Mouse (Mus musculus) CD4-positive, CD25-positive, alpha-beta regulatory T cell, adult 4 months (primary cell): ENCODE measurements around the gene Casz1. TPM values are rescaled to one million over a fixed set of nuclear protein-coding genes. Genes with fewer than 3 reads are reported as not detected.

Experiments used
- ATAC-seq: one replicate; pipeline ENCODE4 v1.8.0; 2017
- polyA plus RNA-seq, 2 experiments: library from polyadenylated mRNA; unstranded; fragments of 100-300 nt; shearing (Covaris generic); gene quantifications; one replicate each; pipeline ENCODE4 v1.2.1; 2017

The Casz1 gene
- polyA plus RNA-seq, 2 experiments from 2014 or later: 1.0 to 1.9 TPM

DNA sequence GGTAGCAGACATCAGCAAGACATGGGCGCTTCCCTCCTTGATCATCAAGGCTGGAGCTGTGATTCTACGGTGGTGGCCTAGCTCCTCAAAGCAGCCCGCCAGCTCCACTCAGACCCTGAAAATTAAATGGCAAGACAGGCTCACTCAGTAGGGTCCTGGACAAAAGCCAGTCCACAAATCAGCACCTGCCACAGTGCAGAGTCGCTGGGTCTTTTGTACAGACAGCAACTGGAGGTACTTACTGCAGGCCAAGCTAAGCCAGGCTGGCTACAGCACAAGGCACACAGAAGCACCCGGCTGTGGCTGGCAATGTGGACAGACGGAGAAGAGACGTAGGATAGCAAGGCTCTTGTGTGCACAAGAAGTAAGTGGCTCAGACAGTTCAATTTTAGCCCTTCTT lies 170.6 kb downstream of the Casz1 start:
- ATAC-seq: no peak

DNA sequence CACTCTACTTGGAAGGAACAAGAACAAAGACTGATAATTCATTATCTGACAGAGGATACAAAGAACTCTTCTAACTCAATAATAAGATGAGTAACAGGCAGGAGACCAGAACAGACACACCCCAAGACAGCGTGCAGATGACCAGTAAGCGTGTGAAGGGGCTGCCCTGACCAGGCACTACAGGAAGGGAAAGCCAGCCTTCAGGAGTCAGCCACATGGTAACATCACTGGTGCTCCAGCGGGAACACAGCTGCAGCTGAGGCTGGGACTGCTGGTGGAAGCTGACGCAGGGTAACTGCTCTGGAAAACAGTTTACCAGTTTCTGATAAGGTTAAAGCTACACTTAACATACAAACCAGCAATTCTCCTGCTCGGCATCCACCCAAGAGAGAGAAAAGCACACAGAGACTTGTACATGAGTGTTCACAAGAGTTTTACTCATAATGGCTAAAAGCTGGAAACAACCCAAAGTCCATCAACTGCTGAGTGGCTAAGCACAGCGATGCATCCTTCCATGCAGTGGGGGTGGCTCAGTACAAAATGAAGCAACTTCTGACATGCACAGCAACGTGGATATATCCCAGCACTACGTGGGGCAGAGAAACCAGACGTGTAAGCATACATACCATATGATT lies 174.1 kb downstream of the Casz1 start:
- ATAC-seq: no peak

DNA sequence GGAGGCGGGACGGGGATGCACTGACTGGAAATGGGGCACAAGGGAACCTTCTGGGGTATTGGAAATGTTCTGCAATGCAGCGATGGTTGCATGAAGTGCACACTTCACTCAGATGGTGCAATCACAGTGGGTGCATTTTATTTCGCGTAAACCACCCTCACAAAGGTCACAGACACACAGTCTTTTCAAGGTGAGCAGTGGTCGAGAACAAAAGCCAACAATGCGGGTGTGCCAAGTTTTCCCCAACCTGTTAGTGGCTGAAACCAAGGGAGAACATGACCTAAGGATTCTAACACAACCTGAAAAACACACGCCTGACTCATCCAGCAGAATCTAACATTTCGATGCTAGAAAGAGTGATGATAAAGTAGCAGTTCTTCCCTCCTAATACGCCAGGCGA lies 174.7 kb downstream of the Casz1 start:
- ATAC-seq: no peak

DNA sequence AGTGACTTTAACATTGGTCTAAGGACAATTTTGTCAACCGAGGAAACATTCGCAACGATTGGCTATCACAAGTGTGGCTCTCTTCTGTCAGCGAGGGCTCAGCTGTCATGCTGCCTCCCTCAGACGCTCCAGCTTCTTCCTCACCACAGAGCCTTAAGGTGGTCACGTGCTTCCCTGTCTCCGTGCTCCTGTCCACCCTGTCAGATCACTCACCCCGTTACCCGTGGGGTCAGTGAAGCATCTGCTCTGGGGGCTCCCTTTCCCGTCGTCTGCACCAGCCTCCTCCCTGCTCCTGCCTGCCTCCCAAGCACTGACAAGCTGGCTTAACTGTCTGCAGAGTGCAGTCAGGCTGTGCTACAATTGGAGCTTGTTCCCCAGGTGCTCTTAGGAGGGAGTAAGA lies 175.6 kb downstream of the Casz1 start:
- no peak for ATAC-seq

DNA sequence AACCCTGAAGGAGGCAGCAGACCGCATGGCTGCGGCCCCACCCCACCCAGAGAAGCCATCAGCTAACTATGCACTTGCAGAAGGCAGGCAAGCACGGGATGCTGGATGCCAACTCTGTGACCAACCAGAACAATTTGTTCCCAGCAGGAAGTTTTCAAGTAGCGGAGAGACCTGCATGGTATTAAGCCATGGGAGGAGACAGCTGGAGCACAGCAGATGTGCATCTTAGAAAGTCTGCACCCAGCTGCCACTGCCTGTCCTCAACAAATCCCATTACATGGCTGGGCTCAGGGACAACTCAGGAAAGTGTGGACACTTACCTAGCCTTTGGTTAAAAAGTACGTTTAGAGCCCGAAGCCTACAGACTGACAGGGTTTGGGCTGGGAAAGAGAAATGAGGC lies 178.0 kb downstream of the Casz1 start:
- ATAC-seq: no peak

DNA sequence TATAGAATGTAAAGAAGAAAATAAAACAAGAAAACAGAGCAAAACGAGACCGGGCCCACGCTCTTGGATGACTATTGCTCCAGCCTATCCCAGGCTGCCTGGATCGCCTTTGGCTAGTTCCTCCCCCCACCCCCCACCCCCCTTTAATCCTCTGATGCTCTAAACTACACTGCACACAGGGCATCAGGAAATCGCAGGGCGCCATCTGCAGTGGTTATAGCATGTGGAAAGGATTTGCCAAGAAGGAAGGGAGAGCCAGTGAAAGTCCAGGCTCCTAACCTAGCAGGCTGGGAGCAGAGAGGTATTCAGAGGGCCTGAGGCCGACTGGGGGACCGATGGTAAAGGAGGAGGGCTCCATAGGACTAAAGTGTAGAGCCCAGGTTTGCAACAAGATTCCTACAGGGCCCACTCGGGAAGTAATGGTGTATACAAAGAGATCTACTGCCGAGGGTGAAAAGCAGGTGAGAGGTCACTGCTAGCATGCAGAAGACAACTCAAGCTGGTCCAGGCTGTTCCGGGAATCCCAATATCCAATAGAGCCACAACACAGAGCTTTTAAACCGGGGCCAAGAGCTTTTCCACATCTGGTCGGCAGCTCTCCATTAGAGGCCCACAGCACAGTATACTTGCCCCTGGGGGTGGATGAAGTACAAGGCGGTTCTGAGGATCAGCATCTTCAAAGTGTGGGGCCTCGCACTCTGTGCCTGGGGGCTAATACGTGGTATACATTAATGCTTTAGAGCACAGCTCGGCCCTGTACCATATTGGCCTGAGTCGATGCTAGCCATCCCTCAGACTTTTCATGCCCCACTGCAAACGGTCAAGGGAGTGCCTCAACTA lies 180.7 kb downstream of the Casz1 start:
- no peak for ATAC-seq

DNA sequence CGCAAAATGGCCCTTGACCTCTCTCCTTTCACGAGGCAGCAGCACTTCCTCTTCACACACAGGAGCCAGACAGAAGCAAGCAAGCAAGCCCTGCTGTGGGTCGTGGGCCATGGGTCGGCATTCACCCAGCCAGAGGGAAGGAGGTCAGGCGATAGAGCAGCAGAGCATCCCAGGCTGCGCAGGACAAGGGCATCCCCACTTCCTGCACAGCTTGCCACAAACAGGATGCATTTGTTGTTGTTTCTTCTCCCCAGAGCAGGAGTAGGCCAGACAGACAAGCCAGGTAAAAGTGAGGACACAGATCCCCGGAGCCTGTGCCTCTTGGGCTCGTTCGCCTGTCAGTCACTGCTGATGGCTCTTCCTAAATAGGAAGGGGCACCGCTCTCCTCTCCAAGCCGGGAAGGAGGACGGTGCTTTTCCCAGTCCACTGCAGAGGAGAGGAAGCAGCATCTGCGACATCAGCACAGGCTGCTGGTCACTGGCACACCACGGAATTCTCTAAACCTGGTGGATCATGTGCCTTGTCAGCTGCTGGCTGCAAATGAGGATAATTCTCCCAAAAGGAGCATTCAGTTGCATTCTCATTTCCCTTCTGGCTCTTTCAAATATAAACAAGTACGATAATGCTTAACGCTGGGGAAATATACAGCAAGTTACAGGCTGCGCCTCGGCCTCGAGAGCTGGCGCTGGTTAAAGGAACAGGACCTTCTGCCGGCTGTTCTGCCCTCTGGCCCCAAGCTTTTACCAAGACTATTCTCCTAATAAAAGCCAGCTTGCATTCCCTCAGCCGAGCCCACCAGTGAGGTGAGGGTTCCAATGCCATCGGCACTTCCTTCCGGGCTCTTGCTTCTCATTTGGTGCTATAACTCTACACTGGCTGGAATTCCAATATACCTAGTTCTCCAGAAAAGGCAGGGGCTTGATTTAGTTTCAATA lies 181.6 kb downstream of the Casz1 start:
- ATAC-seq: no peak

DNA sequence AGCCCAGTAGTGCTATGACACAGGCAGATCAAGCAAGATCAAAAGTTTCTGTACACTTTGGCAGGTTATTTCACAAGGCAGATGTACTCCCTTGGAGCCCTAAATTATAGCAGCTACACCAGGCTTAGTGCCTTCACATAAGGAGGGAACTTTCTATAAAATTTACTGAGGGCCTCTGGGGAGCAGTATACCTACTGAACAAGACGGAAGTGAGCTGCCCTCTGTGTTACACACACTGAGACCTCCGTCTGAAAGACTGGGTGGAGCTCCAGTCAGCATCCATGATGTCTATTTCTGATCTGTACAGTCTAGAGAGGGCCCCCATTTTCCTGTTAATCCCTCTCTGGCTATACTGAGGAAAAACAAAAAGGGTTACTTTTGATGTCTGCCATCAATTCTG lies 185.8 kb downstream of the Casz1 start:
- no peak for ATAC-seq

DNA sequence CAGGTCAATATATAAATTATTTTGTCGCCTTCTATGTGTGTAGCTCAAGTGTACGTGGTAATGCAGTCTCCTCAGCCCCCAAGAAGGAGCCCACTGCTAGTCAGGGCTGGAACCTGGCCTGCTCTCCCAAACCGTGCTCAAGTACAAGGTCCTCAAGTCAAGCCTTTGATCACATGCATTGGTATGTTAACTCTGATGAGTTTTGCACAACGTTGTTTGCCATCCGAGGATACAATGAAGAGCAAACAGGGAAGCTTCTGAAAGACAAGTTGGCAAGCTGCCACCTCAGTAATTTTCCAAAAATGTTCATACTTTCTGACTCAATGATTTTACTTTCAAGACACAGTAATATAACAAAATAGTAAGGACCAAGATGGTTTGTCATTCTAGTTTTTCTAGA lies 189.7 kb downstream of the Casz1 start:
- ATAC-seq: no peak

DNA sequence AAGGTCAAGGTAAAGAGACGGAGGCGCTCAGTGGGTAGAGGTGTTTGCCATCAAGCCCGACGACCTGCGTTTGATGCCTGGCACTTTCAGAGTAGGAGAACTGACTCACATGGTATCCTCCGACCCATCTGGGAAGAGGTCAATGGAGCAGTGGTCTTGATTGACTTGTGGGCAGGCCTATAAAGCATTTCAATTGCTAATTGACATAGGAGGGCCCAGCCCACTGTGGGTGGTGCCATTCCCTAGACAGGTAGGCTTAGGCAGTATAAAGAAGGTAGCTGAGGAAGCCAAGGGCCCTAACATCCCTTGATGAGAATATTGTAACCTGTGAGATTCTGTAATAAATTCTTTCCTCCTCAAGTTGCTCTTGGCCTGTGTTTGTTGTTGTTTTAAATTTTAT lies 196.5 kb downstream of the Casz1 start:
- ATAC-seq: no peak

DNA sequence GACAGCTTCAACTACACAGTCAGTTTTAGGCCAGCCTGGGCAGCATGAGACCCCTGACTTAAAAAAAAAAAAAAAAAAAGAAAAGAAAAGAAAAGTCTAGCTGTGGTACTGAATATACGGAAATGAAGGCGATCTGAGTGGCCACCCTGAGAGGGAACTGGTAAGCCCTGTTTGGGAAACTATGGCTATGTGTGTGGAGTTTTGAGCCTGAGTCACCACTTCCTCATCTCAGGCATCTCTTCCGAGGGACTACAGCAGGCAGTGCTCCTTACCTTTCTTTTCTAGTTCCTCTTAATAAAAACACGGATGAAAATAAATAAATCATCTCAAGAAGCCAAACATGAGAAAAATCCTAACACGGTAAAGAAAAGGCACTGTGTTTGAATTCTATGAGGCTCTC lies 197.3 kb downstream of the Casz1 start:
- ATAC-seq: no peak

DNA sequence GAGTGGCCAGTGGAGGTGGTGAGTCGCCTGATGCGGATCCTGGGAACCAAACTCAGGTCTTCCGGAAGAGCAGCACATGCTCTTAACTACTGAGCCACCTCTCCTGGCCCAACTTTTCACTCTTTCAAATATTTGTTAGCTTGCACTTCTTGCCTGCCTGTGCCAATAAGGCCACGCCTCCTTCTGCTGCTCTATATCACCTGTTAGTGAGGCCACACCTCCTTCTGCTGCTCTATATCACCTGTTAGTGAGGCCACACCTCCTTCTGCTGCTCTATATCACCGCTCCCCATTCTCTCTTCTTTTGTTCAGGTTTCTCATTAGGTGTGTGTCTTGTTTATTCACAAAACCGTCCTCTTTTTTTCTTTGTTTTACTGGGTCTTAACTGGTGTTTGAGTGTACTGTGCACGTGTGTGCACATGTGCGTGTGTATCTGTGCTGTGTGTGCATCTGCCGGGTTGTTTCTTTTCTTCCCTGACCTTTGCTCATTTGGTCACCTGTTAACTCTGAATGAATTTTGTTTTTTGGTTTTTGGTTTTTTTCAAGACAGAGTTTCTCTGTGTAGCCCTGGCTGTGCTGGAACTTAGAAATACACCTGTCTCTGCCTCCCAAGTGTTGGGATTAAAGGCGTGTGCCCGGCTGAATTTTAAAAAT lies 198.3 kb downstream of the Casz1 start:
- no peak for ATAC-seq

Other genes with a start within 250 kb of the Casz1 start
- 100 to 1,000 TPM in 1 of 2 experiments, 10 to 100 TPM in 1; 92.7 to 146 TPM for gene Exosc10, start 246.0 kb upstream of the Casz1 start, polyA plus RNA-seq
- gene Srm, start 212.9 kb upstream of the Casz1 start, polyA plus RNA-seq: 1 to 10 TPM; 5.0 to 5.4 TPM
- gene Masp2, start 201.9 kb upstream of the Casz1 start, polyA plus RNA-seq: under 1 TPM in 1 of 2 experiments, not detected in 1; 0.36 TPM
- gene Tardbp, start 177.4 kb upstream of the Casz1 start, polyA plus RNA-seq: 100 to 1,000 TPM; 158 to 201 TPM
- gene Gm572, start 161.1 kb upstream of the Casz1 start, polyA plus RNA-seq: not detected